Mouse (Mus musculus) brain, embryonic 14.5 days (tissue): ENCODE data around the gene Angptl1. TPM values are rescaled to one million over a fixed set of nuclear protein-coding genes. Genes with fewer than 3 reads are reported as not detected.

Source experiments
- DNase-seq: peaks from one replicate; pipeline ENCODE4 v3.0.0-alpha.2; 2011; ENCODE audit warnings: low read depth
- CTCF ChIP-seq: fragments of 200-500 bp; IDR thresholded peaks from 2 replicates; pipeline ENCODE4 v1.5.1; 2012; ENCODE audit warnings: inconsistent platforms, mild to moderate bottlenecking, moderate library complexity, borderline replicate concordance; ENCODE audit not compliant: insufficient read depth, insufficient read length; ENCODE audit errors: extremely low read depth
- POLR2A ChIP-seq: fragments of 200-500 bp; IDR thresholded peaks from 2 replicates; pipeline ENCODE4 v1.6.1; 2012; ENCODE audit warnings: mild to moderate bottlenecking, inconsistent platforms, borderline replicate concordance; ENCODE audit not compliant: poor library complexity, insufficient read depth, insufficient read length, severe bottlenecking; ENCODE audit errors: extremely low read depth
- polyA plus RNA-seq: library from polyadenylated mRNA; depleted of rRNA; stranded (reverse); fragments of >200 nt; gene quantifications from 2 replicates; pipeline ENCODE4 v1.2.3, GENCODE M21; 2012; rRNA removed

Gene Angptl1
- 1.6 and 1.9 TPM in 2 replicates for polyA plus RNA-seq

- TF ChIP-seq POLR2A: no peak
- no peak for TF ChIP-seq CTCF
- peak; percentile 51 for DNase-seq
Observed at GRCm38 (mm10) chr1:156838177-156838576, at the start of gene Angptl1. Gene Angptl1, plus strand, starts transcription at chr1:156838562.

DNA sequence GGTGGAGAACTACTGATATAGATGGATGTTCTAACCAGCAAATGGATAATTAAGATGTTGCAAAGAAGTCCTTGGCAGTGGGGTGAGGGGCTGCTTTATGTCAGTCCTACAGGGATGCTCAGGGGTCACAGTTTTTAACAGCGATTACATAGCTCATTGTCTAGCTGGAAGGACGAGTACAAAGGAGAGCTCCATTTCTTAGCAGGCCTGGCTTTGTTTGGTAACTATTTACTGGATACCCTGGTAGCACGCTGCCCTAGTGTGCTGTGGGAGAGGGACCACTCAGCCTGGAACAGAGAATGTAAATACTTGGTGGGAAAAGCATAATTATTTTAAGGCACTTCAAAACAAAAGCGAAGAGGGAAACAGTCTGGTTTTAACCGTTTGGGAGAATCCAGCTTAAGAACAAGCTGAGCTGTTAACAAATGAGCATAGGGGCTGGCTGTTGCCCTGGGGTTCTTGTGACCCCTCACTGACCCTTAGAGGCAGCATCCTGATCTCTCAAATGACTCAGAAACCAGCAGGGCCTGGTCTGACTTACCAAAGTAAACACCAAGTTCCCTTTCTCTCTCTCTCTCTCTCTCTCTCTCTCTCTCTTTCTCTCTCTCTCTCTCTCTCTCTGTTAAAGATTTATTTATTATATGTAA is 48.4 kb upstream of the Angptl1 start:
- no peak for TF ChIP-seq CTCF
- no peak for TF ChIP-seq POLR2A
- DNase-seq: peak; percentile 41

DNA sequence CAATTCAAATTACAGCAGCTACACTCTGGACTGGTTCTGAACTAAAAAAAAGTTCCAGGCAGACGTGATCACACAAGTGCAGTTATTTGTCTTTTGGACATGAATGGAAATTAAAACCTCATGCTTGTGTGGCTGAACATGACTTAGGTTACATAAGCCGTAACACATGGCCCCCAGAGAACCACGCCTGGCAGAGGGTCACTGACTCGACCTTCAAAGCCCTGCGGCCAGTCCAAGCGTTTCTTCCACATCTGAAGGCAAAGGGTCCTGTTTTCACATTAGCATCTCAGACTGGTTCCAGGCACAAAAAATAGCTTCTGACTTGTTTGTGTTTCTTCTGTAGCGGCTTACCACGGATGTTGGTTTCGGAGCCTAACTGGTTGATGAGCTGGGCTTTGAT is 42.1 kb upstream of the Angptl1 start:
- DNase-seq: no peak
- TF ChIP-seq CTCF (no peak), POLR2A (no peak)

- peak; percentile 48 for DNase-seq
- TF ChIP-seq POLR2A (no peak), CTCF (no peak)
Observed at GRCm38 (mm10) chr1:156801276-156801675, 37.1 kb upstream of the Angptl1 start.

DNA sequence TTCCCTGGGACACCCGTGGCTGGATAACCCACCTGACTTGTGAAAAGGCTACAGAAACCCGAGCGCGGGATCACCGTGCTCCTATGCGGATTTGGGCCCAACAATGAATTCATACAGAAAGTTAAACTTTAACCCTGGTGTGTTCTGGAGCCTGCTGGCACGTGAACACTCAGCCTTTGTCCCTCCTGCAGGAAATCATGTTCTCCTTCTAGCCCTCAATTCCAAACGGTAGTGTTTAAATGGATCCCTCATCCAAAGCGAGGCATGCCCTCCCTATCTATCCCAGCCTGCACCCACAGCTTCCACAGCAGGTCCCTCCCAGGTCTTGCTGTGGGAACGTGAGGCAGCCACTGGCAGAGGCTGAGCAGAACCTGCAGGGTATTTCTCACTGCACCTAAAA is 30.0 kb upstream of the Angptl1 start:
- TF ChIP-seq POLR2A (no peak), CTCF (no peak)
- DNase-seq: peak; percentile 23

DNA sequence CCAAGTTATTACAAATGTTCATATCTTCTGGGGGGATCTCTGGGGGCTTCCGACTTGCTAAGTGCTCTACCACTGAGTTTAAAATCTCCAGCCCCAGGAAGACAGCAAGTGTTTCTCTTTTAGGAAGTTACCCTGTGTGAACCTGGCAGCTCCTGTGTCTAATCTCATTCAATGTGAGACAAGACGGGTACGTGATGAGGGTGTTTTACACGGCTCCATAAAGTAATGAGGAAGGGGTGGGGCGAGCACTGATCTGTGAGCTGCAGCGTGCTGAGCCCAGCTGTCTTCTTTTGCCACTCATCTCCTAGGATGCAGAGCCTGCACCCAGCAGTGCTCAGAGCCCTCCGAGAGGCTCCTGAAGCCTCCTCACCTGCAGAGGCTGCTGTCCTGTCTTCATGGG is 26.4 kb upstream of the Angptl1 start:
- TF ChIP-seq CTCF (no peak), POLR2A (no peak)
- DNase-seq: no peak

DNA sequence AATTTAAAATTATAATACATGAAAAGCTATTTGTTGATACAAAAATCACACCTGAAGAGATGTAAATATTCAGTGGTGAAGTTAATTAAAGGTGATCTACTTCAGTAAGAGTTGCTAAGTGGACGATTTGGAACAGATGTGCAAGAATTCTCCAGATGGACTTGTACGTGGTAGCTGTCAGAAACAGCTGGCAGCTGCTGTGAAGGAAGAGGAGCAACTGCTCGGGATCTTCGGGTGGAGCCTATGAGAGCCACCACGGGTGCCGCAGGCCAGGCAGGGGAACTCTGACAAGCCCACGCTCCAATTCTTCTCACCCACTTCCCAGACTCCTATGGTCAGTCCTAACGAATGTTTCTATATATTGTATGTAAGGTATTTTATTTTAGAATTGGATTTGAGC is 25.6 kb upstream of the Angptl1 start:
- TF ChIP-seq CTCF (no peak), POLR2A (no peak)

GRCm38 (mm10) chr1:156813485-156813884 is 24.9 kb upstream of the Angptl1 start:
- TF ChIP-seq CTCF (no peak), POLR2A (no peak)
- DNase-seq: no peak

More for the DNA sequence above, 25.6 kb upstream of the Angptl1 start:
- DNase-seq: no peak

- DNase-seq: no peak
- no peak for TF ChIP-seq POLR2A
- no peak for TF ChIP-seq CTCF
Observed at GRCm38 (mm10) chr1:156819236-156819635, 19.1 kb upstream of the Angptl1 start.

DNA sequence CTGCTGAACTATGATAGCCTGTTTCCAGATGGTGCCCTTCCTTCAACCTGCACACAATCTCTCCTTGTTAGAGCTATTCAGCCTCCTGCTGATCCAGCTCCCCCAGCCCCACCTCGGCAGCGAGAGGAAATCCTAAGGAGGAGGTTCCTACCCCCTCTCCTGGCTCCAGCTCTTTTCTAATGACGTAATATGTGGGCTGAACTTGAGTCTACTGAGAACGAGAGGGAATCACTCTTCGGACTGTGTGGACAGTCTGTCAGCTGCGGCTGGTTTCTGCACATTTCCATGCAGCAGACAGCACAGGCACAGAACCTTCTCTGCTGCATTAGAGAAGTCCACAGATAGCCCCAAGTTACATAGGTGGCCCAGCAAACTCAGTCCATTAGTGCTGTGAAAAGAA is 333 bp downstream of the Angptl1 start:
- peak; percentile 92 for DNase-seq
- TF ChIP-seq CTCF (no peak), POLR2A (no peak)

- no peak for TF ChIP-seq CTCF
- DNase-seq: peak; percentile 43
Observed at GRCm38 (mm10) chr1:156841625-156842339, 3.4 kb downstream of the Angptl1 start.

DNA sequence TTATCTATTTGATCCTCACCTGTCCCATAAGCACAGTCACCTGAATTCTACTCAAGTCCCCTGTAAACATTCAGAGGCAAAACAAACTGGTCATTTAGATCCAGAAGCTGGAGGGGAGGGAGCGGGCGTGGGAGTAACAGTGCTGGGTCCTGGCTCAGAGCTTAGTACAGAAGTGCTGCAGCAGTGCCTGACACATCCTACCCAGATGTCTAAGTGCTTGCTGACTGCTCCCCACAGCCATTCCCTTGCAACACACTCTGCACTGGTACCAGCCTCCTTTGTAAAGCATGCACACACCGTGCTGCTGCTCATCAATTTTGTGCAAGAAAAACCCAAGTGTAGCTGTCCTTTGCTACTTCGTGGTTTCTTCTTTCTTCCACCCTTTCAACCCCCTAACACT is 8.7 kb downstream of the Angptl1 start:
- TF ChIP-seq CTCF (no peak), POLR2A (no peak)
- no peak for DNase-seq

- no peak for DNase-seq
- TF ChIP-seq CTCF (no peak), POLR2A (no peak)
Observed at GRCm38 (mm10) chr1:156852409-156852808, 14.0 kb downstream of the Angptl1 start.

- DNase-seq: no peak
- TF ChIP-seq CTCF (no peak), POLR2A (no peak)
Observed at GRCm38 (mm10) chr1:156852872-156853271, 14.5 kb downstream of the Angptl1 start.

- no peak for TF ChIP-seq POLR2A
- DNase-seq: no peak
Observed at GRCm38 (mm10) chr1:156854558-156854957, 16.2 kb downstream of the Angptl1 start.

GRCm38 (mm10) chr1:156856666-156857065 is 18.3 kb downstream of the Angptl1 start:
- DNase-seq: no peak
- TF ChIP-seq POLR2A: no peak
- TF ChIP-seq CTCF: no peak
